ENCODE assay signal across 8 mouse cellular contexts in genomic region chr12:27357076-27357637, GRCm38 (mm10). TPM values are rescaled to one million over a fixed set of nuclear protein-coding genes. Genes with fewer than 3 reads are reported as not detected.
A peak's percentile ranks its signal among the peaks of the same experiment; 100 is the strongest.
DNase-seq lines count a peak whose midpoint lies in the region.

No protein-coding gene starts in this region.

- DNase-seq in layer of hippocampus, postnatal 14 days (ENCODE audit: low spot score in 2 of 2): peak; percentile 34 to 43
- DNase-seq in layer of hippocampus, postnatal 36 days: no peak
- peak; percentile 38 to 78 for DNase-seq in cerebellum, postnatal 4 days (ENCODE audit: low spot score in 2 of 2)
- peak; percentile 61 for DNase-seq in heart, postnatal 4 days
- DNase-seq in large intestine, adult 2 months (ENCODE audit: low read depth, low spot score): peak; percentile 3
- no peak for DNase-seq in thymus, postnatal 14 days
- no peak for DNase-seq in layer of hippocampus, adult 18-20 months (ENCODE audit: low spot score in 2 of 2)
- DNase-seq in c-Kit-positive CD71-positive TER-119-positive erythroid progenitor cells, embryonic 14.5 days (ENCODE audit: low spot score): no peak

- 16% methylated on average over 12 of the region's 12 CpGs for WGBS in large intestine, adult 2 months

RNA-seq across cellular contexts. Expression of gene Sox11, which starts 14.8 kb away (rescaled TPM):
- 10 to 100 TPM; 35.6 to 43.6 TPM for total RNA-seq in layer of hippocampus, postnatal 14 days (2021)
- total RNA-seq in layer of hippocampus, postnatal 36 days (2021): 10 to 100 TPM; 24.5 to 25.5 TPM
- total RNA-seq in heart, postnatal 4 days (2021): 1 to 10 TPM; 6.0 to 6.3 TPM
- polyA plus RNA-seq in large intestine, adult 2 months (2012; rRNA removed): 0.04 and 0.07 TPM in 2 replicates
- total RNA-seq in layer of hippocampus, adult 18-20 months (2021): 10 to 100 TPM; 12.6 to 16.3 TPM

Comparison
In these comparisons a context has a peak if more than half of its experiments do, and no peak if none do; other contexts are left out.
1. DNase-seq: peak in layer of hippocampus, postnatal 14 days (2 of 2), cerebellum, postnatal 4 days (2 of 2), heart, postnatal 4 days (single experiment) and large intestine, adult 2 months (single experiment); none in layer of hippocampus, postnatal 36 days (0 of 2), thymus, postnatal 14 days (single experiment), layer of hippocampus, adult 18-20 months (0 of 2) and c-Kit-positive CD71-positive TER-119-positive erythroid progenitor cells, embryonic 14.5 days (single experiment).